Mouse (Mus musculus) kidney, adult 2 months (tissue): ENCODE results near the gene Lamp1.

Experiments used
- CTCF ChIP-seq: fragments of 200-500 bp; conservative IDR thresholded peaks from 2 replicates; pipeline ENCODE4 v1.5.1; 2011; ENCODE audit warnings: low read depth, mild to moderate bottlenecking, control low read depth, low read length, moderate library complexity, mixed read lengths; ENCODE audit not compliant: insufficient read depth, insufficient read length
- POLR2A ChIP-seq: fragments of 200-500 bp; IDR thresholded peaks from one replicate; pipeline ENCODE4 v1.6.1; 2011; ENCODE audit warnings: low read depth, low read length, control low read depth

DNA sequence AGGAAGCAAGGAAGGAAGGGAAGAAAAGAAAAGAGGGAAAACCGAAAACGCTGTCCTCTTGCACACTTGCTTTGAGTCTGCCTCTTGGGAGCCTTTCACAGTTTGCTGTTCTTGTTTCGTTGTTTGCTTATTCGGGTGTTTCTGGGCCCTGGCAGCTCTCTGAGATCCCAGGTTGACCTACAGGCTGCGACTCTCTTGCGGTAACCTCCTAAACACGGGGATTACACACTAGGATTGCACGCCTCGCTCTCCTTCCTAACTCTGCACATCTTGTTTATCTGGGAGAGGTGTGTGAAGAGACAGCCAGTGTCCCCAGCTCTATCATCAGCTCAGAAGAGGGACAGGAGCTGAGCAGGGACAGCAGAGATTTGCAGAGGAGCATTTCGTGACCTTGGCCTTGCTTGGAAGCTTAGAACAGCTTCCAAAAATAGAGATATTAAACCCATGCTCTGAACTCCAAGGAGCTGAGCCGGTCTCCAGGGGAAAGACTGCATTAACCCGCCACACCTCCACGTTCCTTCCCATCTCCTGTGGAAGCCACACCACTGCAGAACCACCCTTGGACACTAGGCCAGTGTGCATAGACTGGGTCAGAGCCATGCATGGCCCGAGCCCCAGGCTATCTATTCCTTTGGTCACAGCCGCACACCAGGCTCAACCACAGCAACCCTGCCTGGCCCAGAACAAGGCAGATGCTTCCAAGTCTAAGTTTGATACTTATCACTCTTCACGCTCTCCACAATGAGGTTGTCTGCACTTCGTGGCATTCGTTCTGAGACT is 22.1 kb downstream of the Lamp1 start:
- no peak for TF ChIP-seq CTCF
- TF ChIP-seq POLR2A: no peak
